Mouse (Mus musculus) spleen, embryonic (tissue): ENCODE measurements around the gene Cacna2d3.

Experiments
- CTCF ChIA-PET: fragments of 350-600 bp; sonication (Branson Sonifier 250); formaldehyde crosslinking; loops from one replicate; lab custom pipeline; 2022; lab: Charles Lee

Cacna2d3 gene

DNA sequence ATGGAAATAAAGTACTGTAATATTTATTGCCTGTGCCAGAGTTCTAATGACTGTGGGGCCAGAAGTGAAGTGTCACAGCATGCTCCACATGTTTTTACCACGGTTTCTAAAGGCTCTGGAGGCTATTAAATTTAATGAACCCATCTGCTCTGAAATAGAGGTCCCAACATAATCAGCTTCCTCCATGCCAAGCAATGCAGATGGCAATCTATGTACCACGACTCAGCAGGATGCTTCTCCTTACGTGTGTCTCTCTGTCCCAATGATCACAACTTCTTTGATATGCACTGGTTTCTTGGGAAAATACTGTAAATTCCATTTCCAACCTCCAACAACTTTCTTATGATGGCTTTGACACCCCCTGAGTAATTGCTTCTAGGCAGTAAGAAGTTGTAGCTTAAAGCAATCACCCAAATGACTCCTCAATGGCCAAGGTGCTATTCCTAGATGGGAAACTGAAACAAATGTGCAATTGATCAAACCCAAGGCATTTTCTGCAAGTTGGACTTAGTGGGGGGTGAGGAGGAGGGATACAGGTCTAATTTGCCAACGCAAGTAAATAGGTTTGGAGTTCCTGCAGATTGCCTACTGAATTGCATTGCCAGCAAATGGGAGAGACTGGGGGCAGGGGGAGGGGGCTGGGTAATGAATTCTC, 557.5 kb downstream of the Cacna2d3 start:
- CTCF ChIA-PET: no interaction called here

DNA sequence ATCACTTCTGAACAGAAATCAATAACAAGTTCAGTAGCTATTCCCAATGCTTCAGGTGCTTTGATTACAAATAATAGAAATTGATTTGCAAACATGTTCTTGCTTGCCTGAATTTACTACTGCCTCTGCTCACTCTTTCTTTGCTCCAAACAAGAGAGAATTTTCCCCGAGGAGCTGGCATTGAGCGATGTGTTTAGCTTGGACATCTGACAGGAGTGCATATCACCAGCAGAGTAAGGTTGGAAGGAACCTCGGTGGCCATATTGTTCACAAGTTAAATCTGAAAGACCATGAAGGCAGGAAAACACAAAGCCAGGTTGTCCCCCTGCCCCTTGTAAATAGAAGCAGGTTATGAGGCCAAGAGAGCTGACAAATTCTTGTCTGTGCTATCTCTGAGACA, 561.9 kb downstream of the Cacna2d3 start:
- CTCF ChIA-PET: no interaction called here

DNA sequence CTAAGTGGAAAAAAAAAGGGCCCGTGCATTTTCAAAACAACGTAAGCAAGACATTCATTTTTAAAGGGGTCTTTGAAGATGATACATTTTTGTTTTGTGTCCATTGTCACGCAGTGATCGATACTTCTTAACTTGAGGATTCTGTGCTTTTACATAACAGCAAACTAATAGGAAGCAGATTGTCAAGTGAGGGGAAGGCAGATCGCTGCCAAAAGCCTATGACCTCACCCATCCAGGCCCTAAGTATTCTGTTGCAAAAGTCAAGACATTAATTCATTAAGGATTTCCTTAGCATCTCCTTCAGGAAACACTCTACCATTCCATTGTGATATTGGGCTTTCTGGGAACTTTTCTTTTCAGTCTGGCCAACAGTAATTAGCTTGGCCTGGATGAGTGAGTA, 564.6 kb downstream of the Cacna2d3 start:
- CTCF ChIA-PET: no interaction called here

DNA sequence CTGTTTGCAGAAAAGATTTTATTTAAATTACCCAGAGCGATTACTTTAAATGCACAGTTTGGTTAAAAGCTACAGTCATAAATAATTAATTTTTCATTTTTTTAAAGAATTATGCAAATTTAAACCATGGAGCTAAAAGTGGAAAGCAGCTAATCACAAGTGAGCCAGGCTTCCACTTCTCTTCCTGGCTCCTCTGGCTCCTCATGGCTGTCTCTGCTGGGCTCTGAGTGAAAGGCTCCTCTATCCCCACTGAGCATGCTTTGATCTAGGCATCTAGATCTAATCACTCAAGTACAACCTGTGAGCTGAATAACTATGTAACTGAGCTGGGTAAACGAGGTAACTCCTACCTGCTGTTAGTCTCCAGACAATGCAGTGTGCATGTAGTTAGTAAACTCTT, 577.5 kb downstream of the Cacna2d3 start:
- CTCF ChIA-PET: no interaction called here

DNA sequence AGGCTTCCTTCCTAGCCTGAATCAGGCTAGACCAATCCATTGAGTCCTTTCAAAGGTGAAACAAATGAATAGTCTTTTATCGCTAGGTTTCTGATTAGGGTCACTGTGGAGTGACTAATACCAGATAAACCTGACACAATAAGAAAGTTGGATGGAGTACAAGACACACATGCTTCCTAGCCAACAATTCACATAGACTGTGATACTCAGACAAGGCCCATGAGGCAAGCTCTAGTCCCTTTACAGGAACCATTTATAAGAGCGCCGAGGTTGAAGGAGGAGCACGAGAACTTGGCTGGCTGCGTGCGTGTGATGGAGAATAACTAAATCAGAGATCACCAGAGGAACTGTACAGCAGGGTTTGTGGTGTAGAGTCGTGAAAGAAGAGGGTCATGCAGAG, 584.0 kb downstream of the Cacna2d3 start:
- CTCF ChIA-PET: no interaction called here

DNA sequence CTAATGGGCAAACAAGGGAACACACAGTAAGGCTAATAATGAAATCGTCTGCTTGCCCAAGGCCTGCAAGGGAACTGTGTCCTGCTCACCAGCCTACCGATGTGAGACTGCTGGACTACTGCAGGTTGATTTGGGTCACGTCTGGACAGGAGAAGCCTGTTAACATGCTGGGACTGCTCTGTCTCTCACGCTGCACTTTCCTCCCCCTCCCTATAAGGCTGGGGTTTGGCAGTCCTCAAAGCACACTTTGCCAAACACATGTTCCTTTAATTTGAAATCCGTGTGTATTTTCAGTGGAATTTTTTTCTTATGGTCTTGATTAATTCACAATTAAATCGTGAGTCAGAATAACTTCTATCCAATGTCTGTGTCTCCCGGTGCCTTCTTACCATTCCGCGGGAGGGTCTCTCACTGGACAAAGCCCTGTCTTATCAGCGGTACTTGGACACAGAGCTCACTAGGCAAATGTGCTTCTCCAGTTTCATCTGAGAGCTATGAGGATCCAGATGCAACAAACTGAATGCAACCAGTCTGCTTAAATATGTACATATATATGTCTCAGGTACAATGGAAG, 584.6 kb downstream of the Cacna2d3 start:
- CTCF ChIA-PET: no interaction called here

DNA sequence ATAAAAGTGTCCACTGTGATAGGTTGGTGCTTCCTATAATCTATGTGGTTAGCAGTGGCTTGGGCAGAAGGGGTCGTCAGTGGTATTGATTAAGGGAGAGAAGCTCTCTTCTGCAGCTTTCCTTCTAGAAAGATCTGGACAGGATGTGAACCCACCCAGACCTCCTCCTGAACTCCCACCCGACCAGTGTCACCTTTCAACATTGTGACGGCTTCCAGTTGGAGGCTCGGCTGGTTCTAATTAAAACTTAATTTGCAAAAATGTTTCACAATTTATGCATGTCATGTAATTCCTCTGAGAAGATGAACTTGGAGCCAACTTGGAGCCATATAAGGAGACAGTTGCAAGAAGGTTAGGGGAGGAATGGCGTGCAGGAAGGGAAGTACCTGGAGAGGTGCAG, 586.8 kb downstream of the Cacna2d3 start:
- CTCF ChIA-PET: no interaction called here

DNA sequence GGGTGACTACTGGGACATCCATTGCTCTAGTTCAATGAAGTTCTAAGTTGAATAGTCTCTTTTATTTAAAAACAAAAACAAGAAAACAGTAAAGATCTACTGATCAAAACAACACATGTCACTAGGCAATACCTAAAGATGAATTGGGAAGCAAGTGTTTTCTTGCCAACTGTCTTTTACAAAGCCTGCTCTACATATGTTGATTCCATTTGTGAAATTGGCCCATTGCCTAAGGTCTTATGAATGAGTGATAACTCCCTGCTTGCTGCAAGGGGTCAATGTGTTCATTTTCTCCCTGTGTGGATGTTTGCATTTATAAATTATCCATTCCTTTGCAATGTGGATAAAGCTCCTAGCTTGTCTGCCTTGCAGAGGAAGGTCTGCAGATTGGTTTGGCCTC, 591.2 kb downstream of the Cacna2d3 start:
- CTCF ChIA-PET: no interaction called here

DNA sequence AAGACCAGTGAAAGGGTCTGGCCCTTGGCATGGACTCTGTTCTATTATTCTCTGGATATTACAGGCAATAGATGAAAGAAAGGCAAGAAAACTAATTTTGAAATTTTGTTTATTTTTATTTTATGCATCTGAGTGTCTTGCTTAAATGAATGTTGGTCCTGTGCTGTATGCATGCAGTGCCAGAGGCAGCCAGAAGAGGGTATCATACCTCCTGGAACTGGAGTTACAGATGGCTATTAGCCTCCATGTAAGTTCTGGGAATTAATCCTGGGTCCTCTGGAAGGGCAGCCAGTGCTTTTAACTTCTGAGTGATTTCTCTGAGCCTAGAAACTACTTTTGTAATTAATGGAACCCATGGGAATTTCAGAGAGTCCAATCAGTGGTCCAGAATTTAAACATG, 597.8 kb downstream of the Cacna2d3 start:
- CTCF ChIA-PET: no interaction called here

DNA sequence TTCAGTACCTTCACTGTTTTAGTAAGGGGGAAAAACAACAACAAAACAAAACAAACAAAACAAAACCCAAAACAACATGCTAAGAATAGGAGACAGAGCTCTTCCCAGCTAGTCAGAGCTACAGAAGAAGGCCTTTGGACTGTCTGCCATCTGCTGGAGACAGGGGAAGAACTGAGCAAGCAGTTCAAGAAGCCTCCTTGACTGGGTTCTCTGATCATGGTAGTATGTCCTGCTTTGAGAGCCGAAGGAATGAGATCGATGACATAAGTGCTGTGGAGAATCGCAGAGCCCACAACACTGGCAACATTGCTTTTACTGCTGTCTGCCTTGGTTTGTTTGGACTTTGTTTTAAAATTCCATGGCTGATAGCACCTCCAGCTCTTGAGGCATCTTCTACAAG, 598.9 kb downstream of the Cacna2d3 start:
- CTCF ChIA-PET: no interaction called here

DNA sequence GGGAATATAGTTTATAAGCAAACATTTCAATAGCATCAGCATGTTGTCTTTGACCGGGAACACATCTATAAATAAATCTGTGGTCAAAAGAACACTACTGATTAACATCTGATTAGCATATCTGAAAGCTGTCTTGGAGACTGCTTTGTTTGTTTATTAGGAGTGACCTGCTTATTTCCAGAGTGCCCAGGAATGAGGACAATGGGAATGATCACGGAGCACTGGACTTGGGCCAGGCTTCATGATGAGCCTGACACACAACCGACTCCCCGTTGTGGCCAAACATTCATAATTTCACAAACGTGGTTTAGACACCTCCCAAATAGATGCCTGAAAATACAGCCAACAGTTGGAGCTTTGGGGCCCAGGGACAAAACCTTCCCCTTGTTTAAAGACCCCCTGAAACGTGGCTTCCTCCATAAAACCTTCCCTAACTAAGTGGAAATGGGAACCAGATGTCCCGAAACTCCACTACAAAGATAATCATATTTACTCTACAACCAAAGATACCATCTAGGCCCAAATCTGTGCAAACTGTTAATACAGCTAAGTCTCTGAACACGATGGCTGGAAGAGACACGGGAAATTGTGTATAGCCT, 607.7 kb downstream of the Cacna2d3 start:
- CTCF ChIA-PET: no interaction called here

DNA sequence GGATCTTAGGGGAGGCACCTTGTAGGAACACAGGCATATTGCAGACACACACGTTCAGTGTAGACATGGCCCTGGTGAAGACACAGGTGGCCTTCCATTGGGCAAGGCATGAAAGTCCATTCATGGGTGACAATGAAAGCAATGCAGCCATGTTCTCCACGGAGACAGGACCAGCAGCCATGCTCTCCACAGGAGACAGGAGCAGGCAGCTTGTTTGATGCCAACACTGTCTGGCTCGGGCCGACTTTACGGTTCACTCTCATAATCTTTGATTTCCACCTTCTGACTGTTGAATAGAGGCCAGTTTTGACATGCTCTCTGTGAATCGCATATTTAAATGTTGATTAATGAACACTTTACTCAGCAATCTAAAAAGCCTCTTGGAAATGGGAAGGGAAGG, 610.0 kb downstream of the Cacna2d3 start:
- CTCF ChIA-PET: no interaction called here

DNA sequence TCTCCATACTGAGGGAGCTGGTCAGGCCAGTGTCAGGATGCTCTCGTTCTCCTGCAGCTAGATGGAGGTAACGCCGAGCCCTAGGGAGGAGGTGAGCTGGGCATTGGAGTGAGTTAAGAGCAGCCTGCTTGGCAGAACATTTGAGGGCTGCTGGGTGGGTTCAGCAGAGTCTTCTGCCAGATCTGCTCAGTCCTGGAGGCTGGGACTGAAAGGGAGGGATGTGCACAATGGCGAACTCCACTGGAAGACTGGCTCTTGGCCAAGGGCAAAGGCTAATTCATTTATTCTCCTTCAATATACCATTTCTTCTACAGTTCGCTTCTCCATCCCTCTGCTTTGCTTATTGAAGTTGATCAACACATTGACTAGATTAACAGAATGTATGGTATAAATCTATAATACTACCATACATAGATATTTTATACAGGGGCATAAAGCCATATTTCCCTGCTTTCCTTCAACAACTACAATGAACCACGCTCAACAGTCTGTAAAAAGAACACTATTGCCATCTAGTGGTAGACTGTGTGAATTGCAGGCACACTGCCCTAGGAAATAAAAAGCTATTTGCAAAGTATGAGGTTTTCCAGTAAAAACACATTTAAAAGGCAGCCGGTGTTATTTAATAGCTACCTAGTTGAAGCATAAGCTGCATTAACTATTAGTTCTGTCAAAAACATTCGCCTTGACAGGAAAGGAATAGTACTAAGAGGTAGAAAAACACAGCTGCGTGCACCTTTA, 611.1 kb downstream of the Cacna2d3 start:
- CTCF ChIA-PET: no interaction called here

DNA sequence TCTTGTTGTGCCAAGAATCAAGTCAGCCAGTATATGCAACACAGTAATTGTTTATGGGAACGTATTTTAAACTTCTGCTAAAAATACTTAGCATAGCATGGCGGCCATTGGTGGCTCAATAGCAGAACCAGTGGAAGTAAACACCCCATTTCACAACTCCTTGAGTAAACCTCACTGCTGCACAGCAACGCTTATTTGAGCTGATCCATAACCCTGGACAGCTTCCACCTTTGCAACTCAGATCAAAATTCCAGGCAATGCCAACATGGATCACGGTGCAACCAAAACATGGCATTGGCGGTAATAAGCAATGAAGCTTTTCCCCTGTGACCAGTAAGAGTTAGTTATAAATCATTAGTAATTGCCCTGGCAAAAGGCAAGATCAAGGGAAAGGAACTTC, 614.2 kb downstream of the Cacna2d3 start:
- CTCF ChIA-PET: no interaction called here

DNA sequence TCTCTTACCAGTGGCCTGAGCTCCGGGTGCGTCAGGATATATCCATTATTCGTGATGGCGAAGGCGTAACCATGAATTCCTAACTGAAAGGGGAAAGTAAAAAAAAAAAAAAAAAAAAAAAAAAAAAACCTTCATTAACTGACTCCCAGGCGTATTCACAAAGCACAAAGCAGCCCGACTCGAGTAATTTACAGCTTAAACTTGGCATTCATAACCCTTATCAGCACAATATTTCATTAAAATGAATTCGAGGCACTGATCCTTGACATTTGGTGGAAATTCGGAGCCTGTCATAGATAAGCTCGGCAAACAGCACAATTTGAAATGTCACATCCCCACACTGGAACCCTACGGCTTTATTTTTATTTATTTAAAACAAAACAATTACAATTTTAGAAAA, 623.9 kb downstream of the Cacna2d3 start:
- CTCF ChIA-PET: no interaction called here

DNA sequence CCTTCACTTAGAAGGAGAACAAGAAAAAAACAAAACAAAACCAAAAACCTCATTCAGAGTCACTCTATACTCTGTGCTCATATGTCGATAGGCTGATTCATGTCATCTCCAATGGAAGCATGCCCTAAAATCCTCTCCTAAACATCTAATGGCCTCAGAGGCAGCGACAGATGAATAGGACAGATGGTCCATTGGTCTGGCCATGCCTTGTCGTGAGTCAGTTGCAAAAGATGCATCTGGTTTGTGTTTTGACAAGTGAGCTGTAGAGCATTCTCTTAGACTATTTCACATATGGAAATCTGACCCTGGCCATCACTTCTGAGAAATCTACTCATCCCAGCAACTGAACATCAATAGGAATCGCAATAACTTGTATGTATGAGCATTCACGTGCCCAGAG, 626.2 kb downstream of the Cacna2d3 start:
- CTCF ChIA-PET: no interaction called here

DNA sequence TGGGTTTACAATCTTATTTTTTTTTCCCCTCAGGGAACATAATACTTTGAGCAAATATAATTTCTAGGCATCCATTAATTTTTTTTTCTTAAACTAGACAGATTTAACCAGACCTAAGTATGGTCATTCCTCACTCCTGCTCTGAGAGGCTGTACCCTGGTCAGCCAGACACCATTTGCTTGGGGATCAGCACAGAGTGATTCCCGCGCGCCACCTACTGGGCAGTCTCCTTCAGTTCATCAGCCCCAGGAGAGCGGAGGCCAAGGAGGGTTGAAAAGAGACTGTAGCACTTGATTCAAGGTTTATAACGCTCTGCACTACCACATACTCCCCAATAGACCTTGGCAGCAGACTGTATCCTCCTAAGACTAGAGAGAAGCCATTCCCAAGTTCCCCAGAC, 631.6 kb downstream of the Cacna2d3 start:
- CTCF ChIA-PET: no interaction called here

DNA sequence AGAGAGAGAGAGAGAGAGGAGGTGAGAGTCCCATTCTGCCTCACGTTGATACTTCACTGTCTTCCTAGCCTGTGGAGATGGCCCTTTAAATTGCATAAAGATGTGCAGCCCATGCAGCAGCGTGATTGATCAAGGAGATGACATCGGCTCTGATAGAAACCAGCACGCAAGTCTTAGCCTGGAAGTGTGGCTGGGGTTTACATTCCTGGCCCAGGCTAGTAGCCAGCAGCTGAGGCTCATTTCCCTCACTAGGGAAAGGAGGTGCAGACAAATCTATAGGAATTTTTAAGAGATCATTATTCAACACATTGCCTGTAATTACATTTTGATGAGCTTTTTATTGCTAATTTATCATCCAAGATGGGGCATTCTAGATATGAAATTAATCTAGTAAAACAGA, 635.1 kb downstream of the Cacna2d3 start:
- CTCF ChIA-PET: no interaction called here

DNA sequence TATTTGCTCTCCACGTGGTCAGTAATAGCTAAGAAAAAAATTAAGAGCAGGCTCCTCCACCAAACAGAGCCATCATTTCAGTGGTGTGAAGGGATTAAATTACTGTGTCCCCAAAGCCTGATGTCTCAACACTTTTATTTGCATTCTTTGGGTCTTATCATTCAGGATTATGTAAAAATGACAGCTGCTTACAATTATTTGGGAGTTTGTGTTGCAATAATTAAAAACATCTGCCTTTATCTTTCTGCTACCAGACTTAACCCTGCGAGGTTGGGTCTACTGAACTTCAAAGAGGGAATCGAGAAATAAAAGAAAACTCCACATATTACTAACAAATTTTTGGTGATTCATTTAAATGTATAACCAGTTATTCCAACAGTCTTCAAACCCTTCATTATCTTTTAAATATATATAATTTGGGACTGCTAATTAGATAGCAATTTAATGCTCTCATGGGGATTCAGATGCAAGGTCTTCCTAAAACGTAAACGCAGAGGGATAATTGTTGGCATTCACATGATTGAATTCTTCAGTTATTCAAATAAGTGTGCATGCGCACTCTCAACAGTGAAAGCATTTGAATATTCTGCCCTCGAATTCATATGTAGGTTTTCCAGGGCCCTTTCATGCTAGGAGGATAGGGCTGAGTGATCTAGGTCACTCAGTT, 636.0 kb downstream of the Cacna2d3 start:
- CTCF ChIA-PET: no interaction called here

DNA sequence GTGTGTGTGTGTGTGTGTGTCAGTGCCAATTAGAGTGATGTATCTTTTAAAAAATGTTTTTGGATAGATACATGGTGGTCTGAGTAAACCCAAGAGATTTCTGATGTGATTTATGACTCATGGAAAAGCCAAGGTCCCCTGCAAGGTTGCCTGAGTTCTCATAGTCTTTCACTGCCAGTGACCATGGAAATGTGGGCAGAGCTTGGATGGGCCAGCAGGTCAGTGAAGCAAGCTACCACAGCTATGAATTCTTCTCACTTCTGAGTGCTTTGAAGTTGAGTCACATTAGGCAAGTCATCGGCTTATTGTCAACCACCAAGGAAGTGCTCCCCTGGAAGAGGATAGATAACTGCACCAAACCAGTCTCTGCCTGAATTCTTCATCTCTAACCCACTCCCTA, 639.5 kb downstream of the Cacna2d3 start:
- CTCF ChIA-PET: no interaction called here

DNA sequence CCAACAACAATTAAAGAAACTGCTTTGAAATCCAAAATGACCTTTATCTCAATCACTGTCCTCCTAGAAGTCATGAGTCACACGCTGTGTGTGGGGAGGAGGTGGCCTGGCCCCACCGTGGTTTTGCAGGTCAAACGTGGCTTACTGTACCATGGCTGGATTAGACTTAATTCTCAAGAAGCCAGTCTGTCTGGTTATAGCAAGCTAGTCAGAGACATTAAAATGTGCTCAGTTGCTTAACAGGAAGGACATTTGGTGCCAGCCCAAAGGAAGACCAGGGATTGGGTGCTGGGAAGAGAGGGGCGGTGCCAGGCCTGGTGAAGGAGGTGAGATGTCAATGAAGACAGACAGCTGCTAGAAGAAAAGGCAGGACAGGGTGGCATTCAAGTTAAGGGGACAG, 641.0 kb downstream of the Cacna2d3 start:
- CTCF ChIA-PET: no interaction called here

DNA sequence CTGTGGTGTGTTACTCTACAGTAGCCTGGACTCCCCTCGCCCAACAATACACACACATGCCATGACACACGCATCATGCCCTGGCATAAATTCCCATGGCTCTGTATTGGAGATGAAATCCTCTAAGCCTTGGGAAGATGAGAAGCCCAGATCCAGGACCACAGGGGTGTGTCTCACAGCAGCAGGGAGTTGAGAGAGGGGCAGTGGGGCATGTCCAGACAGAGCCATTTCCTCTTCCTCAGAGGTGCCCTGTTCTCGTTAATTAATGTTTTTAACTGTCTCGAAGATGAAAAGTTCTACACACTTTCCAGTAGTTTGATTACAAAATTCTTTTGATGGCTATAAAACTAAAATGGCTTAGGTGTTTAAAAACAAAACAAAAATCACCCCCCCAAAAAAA, 641.4 kb downstream of the Cacna2d3 start:
- CTCF ChIA-PET: no interaction called here
